ENCODE assay signal across 8 mouse cellular contexts in the genomic region with DNA sequence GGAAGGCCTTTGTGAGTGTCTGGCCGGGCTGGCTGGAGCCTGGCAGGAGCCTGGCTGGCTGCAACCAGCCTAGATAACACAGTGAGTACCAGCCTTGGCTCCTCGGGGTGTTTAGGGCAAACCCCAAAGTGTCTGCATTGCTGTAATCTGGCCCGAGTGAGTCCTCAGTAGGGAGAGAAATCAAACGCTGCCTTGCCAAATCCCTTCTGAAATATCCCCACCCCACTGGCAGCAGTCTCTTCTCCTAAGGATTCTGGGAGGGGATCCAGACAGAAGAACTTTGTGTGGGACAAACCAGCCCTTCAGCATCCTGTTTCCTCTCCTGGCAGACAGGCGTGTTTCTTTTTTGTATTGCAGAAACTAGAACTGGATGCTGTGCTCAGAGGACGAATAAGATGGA.
DNase-seq lines count a peak whose midpoint lies in the region; ATAC-seq and TF ChIP-seq lines count a peak whose summit lies in the region.

No protein-coding gene starts in this region.

- no peak for ATAC-seq in heart, embryonic 13.5 days (ENCODE audit: extremely low read depth, insufficient number of reproducible peaks, low FRiP score, low TSS enrichment)
- 0 out of 2 replicates have a peak, but pooled peaks have one; percentile 65 for ATAC-seq in midbrain, embryonic 13.5 days
- no peak for ATAC-seq in megakaryocyte-erythroid progenitor cell, adult 5-6 weeks (replicated peaks; ENCODE audit: low FRiP score, low TSS enrichment, poor library complexity, severe bottlenecking)

- H3K4me1 ChIP-seq in lung, adult 2 months (ENCODE audit: control insufficient read depth, insufficient read depth, low read length) = no peaks in the 10 kb centered on the region
- 0 out of 2 replicates have a peak, but pooled peaks cover 4% of the 10 kb centered on the region for H3K4me1 ChIP-seq in heart, embryonic 13.5 days
- peaks cover 4% of the 10 kb centered on the region for H3K4me1 ChIP-seq in midbrain, embryonic 13.5 days (replicated peaks)
- H3K4me1 ChIP-seq in testis, adult 2 months (ENCODE audit: control insufficient read depth, insufficient read depth, low read length) = 0 out of 2 replicates have a peak, but pooled peaks cover 2% of the 10 kb centered on the region

- no peaks in the 10 kb centered on the region for H3K27me3 ChIP-seq in heart, embryonic 13.5 days (replicated peaks)
- H3K27me3 ChIP-seq in midbrain, embryonic 13.5 days = no peaks in the 10 kb centered on the region
- no peaks in the 10 kb centered on the region for H3K27me3 ChIP-seq in testis, adult 2 months (ENCODE audit: control insufficient read depth, insufficient read depth, low read length)

- peak; percentile 9 to 30 for DNase-seq in lung, adult 18-20 months
- no peak for DNase-seq in lung, adult 2 months
- peak; percentile 66 for DNase-seq in fibroblast of lung, adult 2 months (ENCODE audit: low read depth)
- DNase-seq in layer of hippocampus, postnatal 25 days (ENCODE audit: extremely low spot score in 1 of 2, low spot score in 1 of 2) = peak; percentile 23 to 29

- H3K9ac ChIP-seq in heart, embryonic 13.5 days = no peak overlapping the region
- no peak overlapping the region for H3K9ac ChIP-seq in midbrain, embryonic 13.5 days (replicated peaks)

- no peak for TF ChIP-seq POLR2A in lung, adult 2 months (IDR thresholded peaks at IDR 0.05; ENCODE audit: borderline replicate concordance, extremely low read depth, low read depth, low read length)
- TF ChIP-seq POLR2A in testis, adult 2 months (IDR thresholded peaks at IDR 0.05; ENCODE audit: control insufficient read depth, low read depth, low read length) = no peak

- no peak for TF ChIP-seq CTCF in lung, adult 2 months (IDR thresholded peaks at IDR 0.05; ENCODE audit: insufficient read depth, low read length)
- TF ChIP-seq CTCF in testis, adult 2 months (IDR thresholded peaks at IDR 0.05; ENCODE audit: control insufficient read depth, insufficient read depth, insufficient replicate concordance, low read depth, low read length) = no peak

- no peak overlapping the region for H3K4me3 ChIP-seq in lung, adult 2 months (replicated peaks; ENCODE audit: extremely low read depth, low read depth, low read length)
- no peak overlapping the region for H3K4me3 ChIP-seq in heart, embryonic 13.5 days
- H3K4me3 ChIP-seq in midbrain, embryonic 13.5 days (replicated peaks) = no peak overlapping the region
- H3K4me3 ChIP-seq in testis, adult 2 months (ENCODE audit: control insufficient read depth, low read depth, low read length) = no peak overlapping the region

- H3K27ac ChIP-seq in heart, embryonic 13.5 days (replicated peaks) = peak overlapping the region; percentile 65
- peak overlapping the region; percentile 64; the same call in 1 of the 2 replicates for H3K27ac ChIP-seq in midbrain, embryonic 13.5 days
- H3K27ac ChIP-seq in testis, adult 2 months (ENCODE audit: control insufficient read depth, insufficient read depth, low read depth, low read length) = 0 out of 2 replicates have a peak overlapping the region, but pooled peaks have one; percentile 42

- 16% methylated on average over 6 of the region's 6 CpGs for WGBS in lung, adult 2 months
- 4% methylated on average over 6 of the region's 6 CpGs for WGBS in heart, embryonic 13.5 days
- 7% methylated on average over 5 of the region's 6 CpGs for WGBS in midbrain, embryonic 13.5 days

- H3K4me2 ChIP-seq in heart, embryonic 13.5 days = peak overlapping the region; percentile 33; the same call in 1 of the 2 replicates
- 0 out of 2 replicates have a peak overlapping the region, but pooled peaks have one; percentile 15 for H3K4me2 ChIP-seq in midbrain, embryonic 13.5 days (replicated peaks)

- H3K36me3 ChIP-seq in heart, embryonic 13.5 days = no peaks in the 10 kb centered on the region
- no peaks in the 10 kb centered on the region for H3K36me3 ChIP-seq in midbrain, embryonic 13.5 days
- no peaks in the 10 kb centered on the region for H3K36me3 ChIP-seq in testis, adult 2 months (ENCODE audit: control insufficient read depth, insufficient read depth, low read length)

- H3K9me3 ChIP-seq in heart, embryonic 13.5 days = no peaks in the 10 kb centered on the region
- no peaks in the 10 kb centered on the region for H3K9me3 ChIP-seq in midbrain, embryonic 13.5 days
